Mouse (Mus musculus): ENCODE results near the gene Gm3106. TPM values are rescaled to one million over a fixed set of nuclear protein-coding genes. Genes with fewer than 3 reads are reported as not detected.
"Not testable (repeated sequence)": the region's sequence is repeated elsewhere in the genome, so short reads cannot be mapped to it uniquely, and the experiment has no call there.

Gm3106 gene
- not detected in 2 replicates for polyA plus RNA-seq (2015; fragmentation: Nextera tagmentation; extraction: Ambion mirVana)

GRCm38 (mm10) chr5:94217705-94218104 lies at the start of gene Gm3106:
TSS of gene Gm3106 (plus strand) at chr5:94218005.
- H3K4me1 ChIP-seq (ENCODE audit: control insufficient read depth, insufficient read depth, low read length); H3K9ac ChIP-seq (ENCODE audit: low read depth, low read length); H3K36me3 ChIP-seq (ENCODE audit: control insufficient read depth, insufficient read depth, low read length); H3K27ac ChIP-seq (ENCODE audit: low read length); H3K4me2 ChIP-seq (ENCODE audit: low read length); H3K9me3 ChIP-seq (replicated peaks; ENCODE audit: control insufficient read depth, low read length, poor library complexity, severe bottlenecking); H3K4me3 ChIP-seq (ENCODE audit: low read depth, low read length); H3K27me3 ChIP-seq (ENCODE audit: control insufficient read depth, insufficient read depth, low read depth, low read length); ATAC-seq: not testable (repeated sequence)
- no CpG with 5 or more reads among the region's 2 CpGs for WGBS

Other genes starting within 250 kb of the Gm3106 start
- not detected in 2 replicates for gene BC061212, start 147.5 kb upstream of the Gm3106 start, polyA plus RNA-seq (2015; fragmentation: Nextera tagmentation; extraction: Ambion mirVana)
- gene Gm6351, start 141.6 kb upstream of the Gm3106 start, polyA plus RNA-seq (2015; fragmentation: Nextera tagmentation; extraction: Ambion mirVana): not detected in 2 replicates
- not detected in 2 replicates for gene A430089I19Rik, start 88.8 kb downstream of the Gm3106 start, polyA plus RNA-seq (2015; fragmentation: Nextera tagmentation; extraction: Ambion mirVana)
- gene Gm6502, start 96.4 kb downstream of the Gm3106 start, polyA plus RNA-seq (2015; fragmentation: Nextera tagmentation; extraction: Ambion mirVana): not detected in 2 replicates
- not detected in 2 replicates for gene AA792892, start 121.7 kb downstream of the Gm3106 start, polyA plus RNA-seq (2015; fragmentation: Nextera tagmentation; extraction: Ambion mirVana)
- gene Gm7682, start 227.8 kb downstream of the Gm3106 start, polyA plus RNA-seq (2015; fragmentation: Nextera tagmentation; extraction: Ambion mirVana): not detected in 2 replicates